Mouse (Mus musculus): Measurements from ENCODE around the gene Emc3. TPM values are rescaled to one million over a fixed set of nuclear protein-coding genes. Genes with fewer than 3 reads are reported as not detected.

The Emc3 gene
- polyA plus RNA-seq, 1 experiment from 2014 or later, result 78.4 TPM

DNA sequence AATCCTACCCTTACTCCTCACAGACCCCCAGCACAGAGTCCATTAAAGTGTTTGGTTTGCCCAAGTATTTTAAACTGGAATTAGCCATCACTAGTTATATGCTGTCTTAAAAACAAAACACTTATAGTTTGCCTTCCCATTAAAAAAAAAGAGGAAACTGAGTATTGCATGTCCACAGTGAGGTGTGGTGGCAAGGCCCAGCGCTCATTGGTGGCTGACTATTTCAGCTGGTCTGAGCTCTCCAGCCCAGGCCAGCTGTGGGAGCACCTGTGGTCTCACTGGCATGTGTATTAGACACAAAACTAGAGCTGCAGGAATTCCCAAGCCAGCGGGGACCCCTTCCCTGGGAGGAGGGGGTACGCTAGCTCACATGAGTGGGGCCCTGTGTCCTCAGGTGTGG is 62.9 kb downstream of the Emc3 start:
- no peak overlapping the region for H3K9ac ChIP-seq (ENCODE audit: low read length)
- no peak for TF ChIP-seq CTCF (IDR thresholded peaks at IDR 0.05; ENCODE audit: low read depth)
- no peak for TF ChIP-seq EP300 (optimal IDR thresholded peaks at IDR 0.05)
- H3K9me3 ChIP-seq (ENCODE audit: control insufficient read depth, low read length), result no peaks in the 10 kb centered on the region
- 71% methylated on average over 3 of the region's 3 CpGs for WGBS
- H3K36me3 ChIP-seq (ENCODE audit: control insufficient read depth, insufficient read depth, low read length), result no peaks in the 10 kb centered on the region
- peaks cover 8% of the 10 kb centered on the region for H3K4me1 ChIP-seq (replicated peaks; ENCODE audit: control insufficient read depth, insufficient read depth)
- ATAC-seq (ENCODE audit: low FRiP score, low TSS enrichment), result no peak
- H3K4me3 ChIP-seq (ENCODE audit: low read depth, low read length), result no peak overlapping the region
- no peaks in the 10 kb centered on the region for H3K27me3 ChIP-seq (ENCODE audit: control insufficient read depth, insufficient read depth, low read length)
- no peak overlapping the region for H3K27ac ChIP-seq (replicated peaks)
- no peak for DNase-seq (ENCODE audit: low spot score)
- no peak overlapping the region for H3K4me2 ChIP-seq (replicated peaks; ENCODE audit: low read depth)

DNA sequence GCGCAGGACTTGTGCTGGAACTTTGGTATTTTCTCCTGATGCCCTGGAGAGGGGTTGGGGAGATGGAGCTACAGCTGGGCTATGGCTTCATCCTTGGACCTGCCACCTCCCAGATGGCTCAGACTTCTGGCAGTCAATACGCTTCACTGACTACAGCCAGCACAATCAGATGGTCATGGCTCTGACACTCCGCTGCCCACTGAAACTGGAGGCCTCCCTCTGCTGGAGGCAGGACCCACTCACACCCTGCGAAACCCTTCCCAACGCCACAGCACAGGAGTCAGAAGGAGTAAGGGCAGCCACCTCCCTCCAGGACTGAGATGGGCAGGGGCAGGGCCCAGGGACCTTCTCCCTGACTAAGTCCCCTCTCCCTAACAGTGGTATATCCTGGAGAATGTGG is 65.8 kb downstream of the Emc3 start:
- Histone ChIP-seq H3K9ac (ENCODE audit: low read length) (no peak overlapping the region), H3K4me3 (ENCODE audit: low read depth, low read length) (no peak overlapping the region), H3K4me1 (replicated peaks; ENCODE audit: control insufficient read depth, insufficient read depth) (no peaks in the 10 kb centered on the region), H3K4me2 (replicated peaks; ENCODE audit: low read depth) (no peak overlapping the region), H3K36me3 (ENCODE audit: control insufficient read depth, insufficient read depth, low read length) (no peaks in the 10 kb centered on the region), H3K9me3 (ENCODE audit: control insufficient read depth, low read length) (no peaks in the 10 kb centered on the region), H3K27ac (replicated peaks) (no peak overlapping the region), H3K27me3 (ENCODE audit: control insufficient read depth, insufficient read depth, low read length) (no peaks in the 10 kb centered on the region)
- no peak for DNase-seq (ENCODE audit: low spot score)
- TF ChIP-seq CTCF (IDR thresholded peaks at IDR 0.05; ENCODE audit: low read depth) (peak; percentile 66), EP300 (optimal IDR thresholded peaks at IDR 0.05) (no peak)
- 55% methylated on average over 5 of the region's 5 CpGs for WGBS
- no peak; the same call in 1 of the 2 replicates for ATAC-seq (ENCODE audit: low FRiP score, low TSS enrichment)

Small RNA genes lying within 50 kb of the gene (microRNA-seq; reads per million reads assigned to microRNA genes)
- gene Gm23365, result not detected

Other genes starting within 250 kb of the Emc3 start
- 0.11 TPM in 1 of 2 replicates, not detected in the other for gene Cpne9, start 249.3 kb downstream of the Emc3 start, polyA plus RNA-seq (2015; fragmentation: Nextera tagmentation; extraction: Ambion mirVana)
- 6.5 and 6.6 TPM in 2 replicates for gene Brpf1, start 224.5 kb downstream of the Emc3 start, polyA plus RNA-seq (2015; fragmentation: Nextera tagmentation; extraction: Ambion mirVana)
- gene Ogg1, start 204.7 kb downstream of the Emc3 start, polyA plus RNA-seq (2015; fragmentation: Nextera tagmentation; extraction: Ambion mirVana), result 6.8 and 7.8 TPM in 2 replicates
- 52.7 and 52.9 TPM in 2 replicates for gene Camk1, start 187.7 kb downstream of the Emc3 start, polyA plus RNA-seq (2015; fragmentation: Nextera tagmentation; extraction: Ambion mirVana)
- gene Tada3, start 153.8 kb downstream of the Emc3 start, polyA plus RNA-seq (2015; fragmentation: Nextera tagmentation; extraction: Ambion mirVana), result 21.3 and 23.8 TPM in 2 replicates
- 314 and 317 TPM in 2 replicates for gene Arpc4, start 153.5 kb downstream of the Emc3 start, polyA plus RNA-seq (2015; fragmentation: Nextera tagmentation; extraction: Ambion mirVana)
- gene Ttll3, start 142.4 kb downstream of the Emc3 start, polyA plus RNA-seq (2015; fragmentation: Nextera tagmentation; extraction: Ambion mirVana), result 1.2 TPM in 2 replicates
- 11.8 and 12.9 TPM in 2 replicates for gene Rpusd3, start 112.3 kb downstream of the Emc3 start, polyA plus RNA-seq (2015; fragmentation: Nextera tagmentation; extraction: Ambion mirVana)
- 31.0 and 31.2 TPM in 2 replicates for gene Cidec, start 95.9 kb downstream of the Emc3 start, polyA plus RNA-seq (2015; fragmentation: Nextera tagmentation; extraction: Ambion mirVana)
- gene Jagn1, start 89.1 kb downstream of the Emc3 start, polyA plus RNA-seq (2015; fragmentation: Nextera tagmentation; extraction: Ambion mirVana), result 69.2 and 69.6 TPM in 2 replicates
- 25.5 and 30.6 TPM in 2 replicates for gene Il17re, start 73.2 kb downstream of the Emc3 start, polyA plus RNA-seq (2015; fragmentation: Nextera tagmentation; extraction: Ambion mirVana)
- 70.1 and 73.6 TPM in 2 replicates for gene Il17rc, start 60.2 kb downstream of the Emc3 start, polyA plus RNA-seq (2015; fragmentation: Nextera tagmentation; extraction: Ambion mirVana)
- 11.1 and 12.1 TPM in 2 replicates for gene Creld1, start 48.4 kb downstream of the Emc3 start, polyA plus RNA-seq (2015; fragmentation: Nextera tagmentation; extraction: Ambion mirVana)
- 0.36 and 0.42 TPM in 2 replicates for gene Prrt3, start 29.7 kb downstream of the Emc3 start, polyA plus RNA-seq (2015; fragmentation: Nextera tagmentation; extraction: Ambion mirVana)
- 1.6 and 1.9 TPM in 2 replicates for gene Fancd2, start within 50 bp of the Emc3 start, polyA plus RNA-seq (2015; fragmentation: Nextera tagmentation; extraction: Ambion mirVana)
- gene Fancd2os, start 69.1 kb upstream of the Emc3 start, polyA plus RNA-seq (2015; fragmentation: Nextera tagmentation; extraction: Ambion mirVana), result not detected in 2 replicates
- gene Brk1, start 73.1 kb upstream of the Emc3 start, polyA plus RNA-seq (2015; fragmentation: Nextera tagmentation; extraction: Ambion mirVana), result 199 and 201 TPM in 2 replicates
- 23.4 and 24.3 TPM in 2 replicates for gene Vhl, start 92.3 kb upstream of the Emc3 start, polyA plus RNA-seq (2015; fragmentation: Nextera tagmentation; extraction: Ambion mirVana)
- 9.6 and 10.2 TPM in 2 replicates for gene Irak2, start 106.8 kb upstream of the Emc3 start, polyA plus RNA-seq (2015; fragmentation: Nextera tagmentation; extraction: Ambion mirVana)
- gene Tatdn2, start 165.4 kb upstream of the Emc3 start, polyA plus RNA-seq (2015; fragmentation: Nextera tagmentation; extraction: Ambion mirVana), result 0.73 and 0.97 TPM in 2 replicates
- gene Ghrl, start 188.2 kb upstream of the Emc3 start, polyA plus RNA-seq (2015; fragmentation: Nextera tagmentation; extraction: Ambion mirVana), result 514 and 560 TPM in 2 replicates
- 165 and 184 TPM in 2 replicates for gene Sec13, start 209.1 kb upstream of the Emc3 start, polyA plus RNA-seq (2015; fragmentation: Nextera tagmentation; extraction: Ambion mirVana)

All from stomach, postnatal 0 days (tissue).